Mouse (Mus musculus) liver, adult 2 months (tissue): ENCODE results near the gene Hikeshi. TPM values are rescaled to one million over a fixed set of nuclear protein-coding genes. Genes with fewer than 3 reads are reported as not detected.
A peak's percentile ranks its signal among the peaks of the same experiment; 100 is the strongest.

Experiments
- DNase-seq: peaks from one replicate; pipeline ENCODE4 v3.0.0-alpha.2; 2011; ENCODE audit warnings: low read depth, low spot score; ENCODE audit errors: extremely low read depth
- H3K27ac ChIP-seq: fragments of 200-500 bp; replicated peaks from 2 replicates; pipeline ENCODE4 v1.5.1; 2012; ENCODE audit warnings: low read depth, mild to moderate bottlenecking, control low read depth, inconsistent platforms, low read length; ENCODE audit not compliant: insufficient read depth
- H3K27me3 ChIP-seq: fragments of 200-500 bp; 2 replicates; pipeline ENCODE4 v1.6.1; 2012; ENCODE audit warnings: mild to moderate bottlenecking, moderate library complexity, low read length, inconsistent platforms; ENCODE audit not compliant: control insufficient read depth, insufficient read depth
- H3K36me3 ChIP-seq: fragments of 200-500 bp; 2 replicates; pipeline ENCODE4 v1.6.1; 2012; ENCODE audit warnings: low read length, inconsistent platforms; ENCODE audit not compliant: control insufficient read depth, insufficient read depth
- H3K4me1 ChIP-seq: fragments of 200-500 bp; 2 replicates; pipeline ENCODE4 v1.6.1; 2011; ENCODE audit warnings: low read length; ENCODE audit not compliant: control insufficient read depth, insufficient read depth
- H3K4me3 ChIP-seq: fragments of 200-500 bp; 2 replicates; pipeline ENCODE4 v1.5.1; 2011; ENCODE audit warnings: low read depth, mild to moderate bottlenecking, control low read depth, low read length, moderate library complexity; ENCODE audit not compliant: insufficient read depth
- H3K79me2 ChIP-seq: fragments of 200-500 bp; 2 replicates; pipeline ENCODE4 v1.6.1; 2012; ENCODE audit warnings: inconsistent platforms, mild to moderate bottlenecking, low read length, moderate library complexity; ENCODE audit not compliant: control insufficient read depth, insufficient read depth
- H3K9ac ChIP-seq: fragments of 200-500 bp; 2 replicates; pipeline ENCODE4 v1.6.1; 2012; ENCODE audit warnings: low read depth, mild to moderate bottlenecking, control low read depth, inconsistent platforms, low read length
- CTCF ChIP-seq: fragments of 200-500 bp; IDR thresholded peaks from 2 replicates; pipeline ENCODE4 v1.5.1; 2011; ENCODE audit warnings: low read depth, low read length, control low read depth
- POLR2A ChIP-seq: fragments of 200-500 bp; IDR thresholded peaks from 2 replicates; pipeline ENCODE4 v1.6.1; 2011; ENCODE audit warnings: low read length, control low read depth; ENCODE audit not compliant: insufficient read depth; ENCODE audit errors: extremely low read depth
- WGBS: fragments of 180-500 bp; shearing (Covaris S2); methylation state at CpG from one replicate; pipeline ENCODE4 v1.1.7; 2018; 5-methylcytosine and 5-hydroxymethylcytosine counted together
- polyA plus RNA-seq: library from polyadenylated mRNA; depleted of rRNA; stranded (reverse); fragments of >200 nt; gene quantifications from 2 replicates; pipeline ENCODE4 v1.2.3, GENCODE M21; 2012
- total RNA-seq: library from RNA; depleted of rRNA; stranded (reverse); fragments of >200 nt; gene quantifications from 2 replicates; pipeline ENCODE4 v1.2.3, GENCODE M21; 2014

Hikeshi gene
- total and polyA plus RNA-seq, 2 experiments, result 44.1 to 53.6 TPM

DNA sequence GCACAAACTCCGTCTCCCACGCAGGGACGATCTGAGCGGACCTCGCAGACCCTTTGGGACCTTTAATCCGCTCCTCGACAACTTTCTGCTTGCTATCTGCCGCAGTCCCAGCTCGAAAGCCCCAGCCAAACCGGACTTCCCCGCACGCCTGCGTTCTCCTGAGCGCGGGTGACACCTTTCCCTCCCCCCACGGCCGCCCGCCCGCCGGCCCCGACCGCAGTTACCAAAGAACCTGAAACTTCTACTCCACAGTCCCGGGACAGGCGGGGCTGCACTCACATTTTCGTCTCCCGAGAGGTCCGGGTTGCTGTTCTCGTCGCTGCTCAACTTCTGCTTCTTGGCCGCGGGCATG lies 39.1 kb upstream of the Hikeshi start:
- peak overlapping the region; percentile 87 for H3K9ac ChIP-seq
- DNase-seq, result no peak
- peaks cover 7% of the 10 kb centered on the region; the same call in 1 of the 2 replicates for H3K4me1 ChIP-seq
- TF ChIP-seq POLR2A, result 0 out of 2 replicates have a peak, but pooled peaks have one; percentile 40
- TF ChIP-seq CTCF, result no peak
- peaks cover 14% of the 10 kb centered on the region for H3K36me3 ChIP-seq
- WGBS, result under 1% methylated on average over 31 of the region's 31 CpGs
- peak overlapping the region; percentile 50 for H3K27ac ChIP-seq
- H3K27me3 ChIP-seq, result no peaks in the 10 kb centered on the region
- H3K4me3 ChIP-seq, result peak overlapping the region; percentile 86
- H3K79me2 ChIP-seq, result peaks cover 23% of the 10 kb centered on the region

DNA sequence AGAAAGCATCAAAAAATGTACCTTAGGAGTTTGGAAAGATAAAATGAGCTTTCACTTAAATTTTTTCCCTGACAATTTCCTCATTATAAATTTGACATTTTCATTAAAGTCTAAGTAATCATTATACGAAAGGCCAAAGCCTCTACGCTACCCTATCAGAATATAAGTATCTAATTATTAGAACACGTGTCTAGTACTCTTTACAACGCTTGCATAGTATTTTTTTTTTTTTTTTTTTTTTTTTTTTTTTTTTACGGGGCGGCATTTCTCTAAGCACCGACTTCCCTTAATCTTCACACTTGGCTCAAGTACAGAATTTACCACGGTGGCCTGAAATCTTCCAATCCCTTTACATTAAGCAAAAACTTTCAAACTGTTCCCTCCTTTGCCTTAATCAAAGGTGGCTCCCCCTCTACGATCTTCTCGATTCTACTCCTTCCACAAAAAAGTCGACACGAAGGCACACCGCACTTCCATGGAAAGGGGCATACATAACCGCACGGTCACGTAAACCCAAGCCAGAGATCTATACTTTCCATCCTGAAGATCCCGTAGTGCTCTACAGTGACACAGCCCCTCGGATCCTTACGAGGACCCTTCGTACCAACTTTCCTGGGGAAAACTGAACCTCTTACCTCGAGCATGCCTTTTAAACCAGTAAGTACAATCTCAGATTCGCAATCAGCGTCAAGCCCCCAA lies 38.6 kb upstream of the Hikeshi start:
- Histone ChIP-seq H3K4me3 (peak overlapping the region; percentile 86), H3K79me2 (peaks cover 25% of the 10 kb centered on the region), H3K9ac (peak overlapping the region; percentile 87), H3K36me3 (peaks cover 18% of the 10 kb centered on the region), H3K27me3 (no peaks in the 10 kb centered on the region), H3K27ac (peak overlapping the region; percentile 50), H3K4me1 (peaks cover 7% of the 10 kb centered on the region; the same call in 1 of the 2 replicates)
- peak; percentile 36 for DNase-seq
- TF ChIP-seq POLR2A, result no peak
- under 1% methylated on average over 23 of the region's 23 CpGs for WGBS

DNA sequence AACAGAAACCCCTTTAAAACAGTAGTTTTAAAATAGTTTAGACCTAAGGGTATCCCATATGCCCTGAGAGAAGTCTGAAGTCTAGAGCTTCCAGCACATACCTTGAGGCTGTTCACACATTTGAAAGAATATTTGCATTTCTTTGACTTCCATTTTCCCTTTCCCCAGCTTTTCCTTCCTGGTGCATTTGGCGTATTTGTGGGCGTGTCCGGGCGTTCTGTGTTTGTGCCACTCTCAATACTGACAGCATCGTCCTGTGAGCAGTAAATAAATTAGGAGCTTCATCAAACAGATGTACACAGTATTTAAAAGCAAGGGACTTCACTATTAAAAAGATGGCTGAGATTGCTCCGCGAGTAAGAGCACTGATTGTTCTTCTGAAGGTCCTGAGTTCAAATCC lies 35.8 kb upstream of the Hikeshi start:
- Histone ChIP-seq H3K9ac (no peak overlapping the region), H3K4me1 (peaks cover 7% of the 10 kb centered on the region; the same call in 1 of the 2 replicates), H3K36me3 (peaks cover 35% of the 10 kb centered on the region), H3K4me3 (no peak overlapping the region), H3K27ac (no peak overlapping the region), H3K79me2 (peaks cover 28% of the 10 kb centered on the region), H3K27me3 (no peaks in the 10 kb centered on the region)
- no peak for TF ChIP-seq CTCF
- no peak for TF ChIP-seq POLR2A
- DNase-seq, result no peak
- WGBS, result 92% methylated on average over 7 of the region's 7 CpGs

DNA sequence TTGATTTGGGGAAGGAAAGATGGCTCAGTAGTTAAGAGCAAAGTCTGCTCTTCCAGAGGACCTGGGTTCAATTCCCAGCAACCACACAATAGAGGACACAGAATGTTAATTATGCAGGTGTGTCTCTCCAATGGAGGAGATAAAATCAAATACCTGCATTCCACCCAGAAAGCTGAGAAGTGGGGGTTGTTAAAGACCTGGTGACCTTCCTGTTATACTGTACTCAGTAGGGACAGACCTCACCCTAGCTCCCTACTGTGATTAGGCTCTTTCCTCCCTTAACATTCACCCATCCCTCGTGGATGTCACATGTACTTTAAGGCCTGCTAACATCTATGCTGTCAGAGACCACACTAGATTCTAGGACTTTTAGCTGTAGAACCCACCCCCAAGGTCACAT lies 34.6 kb upstream of the Hikeshi start:
- no peaks in the 10 kb centered on the region for H3K27me3 ChIP-seq
- no peak for DNase-seq
- H3K36me3 ChIP-seq, result peaks cover 40% of the 10 kb centered on the region
- H3K9ac ChIP-seq, result no peak overlapping the region
- H3K79me2 ChIP-seq, result peaks cover 30% of the 10 kb centered on the region
- peaks cover 7% of the 10 kb centered on the region; the same call in 1 of the 2 replicates for H3K4me1 ChIP-seq
- 89% methylated on average over 1 of the region's 1 CpGs for WGBS
- no peak overlapping the region for H3K27ac ChIP-seq
- no peak for TF ChIP-seq POLR2A
- TF ChIP-seq CTCF, result no peak
- no peak overlapping the region for H3K4me3 ChIP-seq

DNA sequence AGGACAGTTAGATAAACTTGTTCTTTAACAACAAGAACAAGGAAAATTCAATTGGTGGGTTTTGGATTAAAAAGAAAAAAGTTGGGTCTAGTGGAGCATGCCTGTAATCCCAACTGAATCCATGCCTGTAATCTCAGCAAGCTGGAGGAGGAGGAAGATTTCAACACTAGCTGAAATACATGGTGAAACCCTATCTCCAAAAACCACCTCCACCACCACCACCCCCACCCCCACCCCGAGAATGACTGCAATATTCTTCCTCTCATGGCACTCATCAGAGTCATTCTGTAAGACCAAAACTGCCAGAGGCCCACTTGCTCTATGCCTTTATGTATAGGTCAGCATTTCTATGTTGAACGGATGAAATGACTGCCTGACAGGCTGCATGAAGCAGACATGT lies 26.2 kb upstream of the Hikeshi start:
- H3K27ac ChIP-seq, result no peak overlapping the region
- TF ChIP-seq POLR2A, result no peak
- no peak for TF ChIP-seq CTCF
- peaks cover 66% of the 10 kb centered on the region for H3K36me3 ChIP-seq
- no peaks in the 10 kb centered on the region for H3K27me3 ChIP-seq
- no peak overlapping the region for H3K9ac ChIP-seq
- H3K4me1 ChIP-seq, result no peaks in the 10 kb centered on the region
- no peak for DNase-seq
- no peak overlapping the region for H3K4me3 ChIP-seq
- peaks cover 3% of the 10 kb centered on the region; the same call in 1 of the 2 replicates for H3K79me2 ChIP-seq
- WGBS, result 74% methylated on average over 2 of the region's 2 CpGs

DNA sequence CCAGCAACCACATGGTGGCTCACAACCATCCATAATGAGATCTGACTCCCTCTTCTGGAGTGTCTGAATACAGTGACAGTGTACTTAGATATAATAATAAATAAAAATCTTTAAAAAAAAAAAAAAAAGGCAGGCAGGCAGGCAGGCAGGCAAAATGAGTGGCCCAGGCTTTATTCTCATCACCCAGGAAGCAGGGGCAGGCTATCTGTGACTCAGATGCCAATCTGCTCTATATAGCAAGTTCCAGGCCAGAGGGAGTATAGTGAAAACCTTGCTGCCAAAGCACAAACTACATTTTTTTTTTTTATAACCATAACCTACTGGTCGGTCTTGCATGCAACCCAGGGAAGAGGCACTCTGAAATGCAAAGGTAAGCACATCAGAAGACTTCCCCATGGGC lies 25.8 kb upstream of the Hikeshi start:
- Histone ChIP-seq H3K27ac (no peak overlapping the region), H3K79me2 (peaks cover 3% of the 10 kb centered on the region; the same call in 1 of the 2 replicates), H3K36me3 (peaks cover 66% of the 10 kb centered on the region), H3K9ac (no peak overlapping the region), H3K4me1 (no peaks in the 10 kb centered on the region), H3K4me3 (no peak overlapping the region), H3K27me3 (no peaks in the 10 kb centered on the region)
- WGBS, result 79% methylated on average over 1 of the region's 1 CpGs
- DNase-seq, result no peak
- TF ChIP-seq POLR2A (no peak), CTCF (no peak)
